Mouse (Mus musculus) liver, adult 2 months (tissue): ENCODE data around the gene Pigt.

Source experiments
- CTCF ChIP-seq: fragments of 200-500 bp; IDR thresholded peaks from 2 replicates; pipeline ENCODE4 v1.5.1; 2011; ENCODE audit warnings: low read depth, low read length, control low read depth
- POLR2A ChIP-seq: fragments of 200-500 bp; IDR thresholded peaks from 2 replicates; pipeline ENCODE4 v1.6.1; 2011; ENCODE audit warnings: low read length, control low read depth; ENCODE audit not compliant: insufficient read depth; ENCODE audit errors: extremely low read depth

GRCm38 (mm10) chr2:164497691-164498268 lies 460 bp downstream of the Pigt start:
- TF ChIP-seq POLR2A (no peak), CTCF (0 out of 2 replicates have a peak, but pooled peaks have one; percentile 9)
